Mouse (Mus musculus) midbrain, embryonic 12.5 days (tissue): ENCODE measurements around the gene Pdyn. TPM values are rescaled to one million over a fixed set of nuclear protein-coding genes. Genes with fewer than 3 reads are reported as not detected.

ENCODE experiments used
- ATAC-seq: fragments of 200-750 bp; cut with Nextera tagmentation; 2 replicates; pipeline ENCODE4 v1.8.0; 2017; ENCODE audit warnings: low read depth, moderate TSS enrichment, moderate library complexity; ENCODE audit not compliant: low FRiP score
- H3K27ac ChIP-seq: fragments of 300-500 bp; sonication (generic); replicated peaks from 2 replicates; pipeline ENCODE4 v1.5.1; 2016; ENCODE audit warnings: mild to moderate bottlenecking
- H3K27me3 ChIP-seq: fragments of 300-500 bp; sonication (generic); 2 replicates; pipeline ENCODE4 v1.6.1; 2016; ENCODE audit warnings: mild to moderate bottlenecking
- H3K36me3 ChIP-seq: fragments of 300-500 bp; sonication (generic); 2 replicates; pipeline ENCODE4 v1.6.1; 2016
- H3K4me1 ChIP-seq: fragments of 300-500 bp; sonication (generic); 2 replicates; pipeline ENCODE4 v1.6.1; 2016
- H3K4me2 ChIP-seq: fragments of 300-500 bp; sonication (generic); replicated peaks from 2 replicates; pipeline ENCODE4 v1.6.1; 2016; ENCODE audit warnings: mild to moderate bottlenecking, moderate library complexity
- H3K4me3 ChIP-seq: fragments of 300-500 bp; sonication (generic); 2 replicates; pipeline ENCODE4 v1.5.1; 2016; ENCODE audit warnings: mild to moderate bottlenecking
- H3K9ac ChIP-seq: fragments of 300-500 bp; sonication (generic); replicated peaks from 2 replicates; pipeline ENCODE4 v1.6.1; 2016; ENCODE audit warnings: mild to moderate bottlenecking, moderate library complexity
- H3K9me3 ChIP-seq: fragments of 300-500 bp; sonication (generic); 2 replicates; pipeline ENCODE4 v1.6.1; 2016; ENCODE audit warnings: mild to moderate bottlenecking
- WGBS: fragments of 180-500 bp; shearing (Covaris S2); methylation state at CpG from one replicate; pipeline ENCODE4 v1.1.7; 2016; 5-methylcytosine and 5-hydroxymethylcytosine counted together
- polyA plus RNA-seq: library from polyadenylated mRNA; unstranded; fragments of >200 nt; fragmentation: Nextera tagmentation; extraction: Ambion mirVana; gene quantifications from 2 replicates; pipeline ENCODE4 v1.2.1, GENCODE M21; 2016

Pdyn gene
- polyA plus RNA-seq, 1 experiment from 2014 or later: 1.4 TPM

- H3K4me3 ChIP-seq: no peak overlapping the region
- H3K36me3 ChIP-seq: no peaks in the 10 kb centered on the region
- no peak overlapping the region for H3K9ac ChIP-seq
- no peaks in the 10 kb centered on the region for H3K4me1 ChIP-seq
- H3K4me2 ChIP-seq: no peak overlapping the region
- 78% methylated on average over 10 of the region's 10 CpGs for whole genome bisulfite sequencing
- no peaks in the 10 kb centered on the region; the same call in 1 of the 2 replicates for H3K27me3 ChIP-seq
- H3K27ac ChIP-seq: no peak overlapping the region
- no peaks in the 10 kb centered on the region for H3K9me3 ChIP-seq
- ATAC-seq: no peak
Observed at GRCm38 (mm10) chr2:129686908-129687307, 12.7 kb downstream of the Pdyn start.

DNA sequence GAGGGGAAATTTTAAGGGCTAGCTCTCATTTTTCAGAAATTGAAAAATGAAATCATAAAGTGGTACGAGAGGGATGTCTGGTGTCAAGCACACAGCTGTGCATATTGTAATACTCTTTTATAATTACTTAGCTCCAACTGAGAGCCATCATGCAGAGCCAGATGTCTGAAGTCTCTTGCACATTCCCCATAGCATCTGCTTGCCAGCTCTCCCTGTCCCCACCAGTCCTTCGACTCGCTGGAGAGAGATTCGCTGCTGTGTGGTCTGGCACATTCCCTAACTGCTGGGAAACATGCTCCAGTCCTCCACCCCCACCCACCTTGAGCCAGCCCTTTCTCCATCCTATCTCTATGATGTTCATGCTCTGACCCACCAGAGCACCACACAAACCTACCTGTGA lies 15.6 kb downstream of the Pdyn start:
- Histone ChIP-seq H3K4me3 (no peak overlapping the region), H3K4me2 (no peak overlapping the region), H3K4me1 (no peaks in the 10 kb centered on the region), H3K27ac (no peak overlapping the region), H3K27me3 (no peaks in the 10 kb centered on the region), H3K9ac (no peak overlapping the region), H3K36me3 (no peaks in the 10 kb centered on the region), H3K9me3 (no peaks in the 10 kb centered on the region)
- no peak for ATAC-seq
- 84% methylated on average over 4 of the region's 4 CpGs for WGBS

DNA sequence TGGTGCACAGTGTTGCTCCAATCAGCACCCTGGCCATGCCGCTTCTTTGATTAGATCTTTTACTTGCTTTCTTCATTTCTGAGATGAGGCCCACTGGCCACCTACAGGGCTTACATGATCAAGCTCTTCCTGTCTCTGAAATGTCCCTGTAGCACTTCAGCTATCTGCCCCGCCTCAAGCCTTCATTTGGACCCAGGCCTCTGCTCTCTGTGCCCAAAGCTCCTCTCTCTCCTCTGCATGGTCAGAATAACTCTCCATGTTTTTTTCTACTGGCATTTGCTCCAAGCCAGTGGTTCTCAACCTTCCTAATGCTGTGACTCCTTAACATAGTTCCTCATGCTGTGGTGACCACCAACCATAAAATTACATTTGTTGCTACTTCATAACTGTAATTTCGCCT lies 19.4 kb downstream of the Pdyn start:
- WGBS: 79% methylated on average over 3 of the region's 3 CpGs
- peaks cover 12% of the 10 kb centered on the region for H3K4me1 ChIP-seq
- no peaks in the 10 kb centered on the region for H3K9me3 ChIP-seq
- no peak overlapping the region for H3K4me2 ChIP-seq
- peaks cover 8% of the 10 kb centered on the region; the same call in 1 of the 2 replicates for H3K27me3 ChIP-seq
- H3K4me3 ChIP-seq: no peak overlapping the region
- H3K27ac ChIP-seq: no peak overlapping the region
- no peak overlapping the region for H3K9ac ChIP-seq
- no peaks in the 10 kb centered on the region for H3K36me3 ChIP-seq
- no peak for ATAC-seq

- WGBS: 91% methylated on average over 5 of the region's 5 CpGs
- Histone ChIP-seq H3K9ac (no peak overlapping the region), H3K36me3 (no peaks in the 10 kb centered on the region)
Observed at GRCm38 (mm10) chr2:129679066-129679465, 20.6 kb downstream of the Pdyn start.

DNA sequence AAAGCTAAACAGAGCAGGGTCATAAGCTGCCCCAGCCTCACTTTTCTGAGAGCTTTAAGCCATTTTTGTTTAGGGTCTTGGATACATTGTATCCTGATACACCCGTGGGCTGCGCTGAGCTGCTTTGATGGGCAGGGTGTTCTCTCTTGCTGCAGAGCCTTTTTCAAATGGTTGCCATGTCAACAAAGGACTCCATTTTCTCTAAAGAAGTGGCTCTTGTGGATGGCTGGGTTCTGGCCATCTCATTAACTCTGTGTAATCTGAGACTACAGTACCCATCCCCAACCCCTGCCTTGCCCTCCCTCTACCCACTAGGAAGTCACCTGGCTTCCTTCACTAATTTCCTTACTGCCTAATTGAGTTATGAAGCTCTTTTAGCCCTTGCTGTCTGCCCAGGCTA lies 22.0 kb downstream of the Pdyn start:
- peak; percentile 60; the same call in 1 of the 2 replicates for ATAC-seq
- Histone ChIP-seq H3K36me3 (no peaks in the 10 kb centered on the region), H3K27me3 (peaks cover 10% of the 10 kb centered on the region; the same call in 1 of the 2 replicates), H3K4me2 (no peak overlapping the region), H3K9me3 (no peaks in the 10 kb centered on the region), H3K4me1 (peaks cover 12% of the 10 kb centered on the region), H3K9ac (no peak overlapping the region), H3K27ac (no peak overlapping the region), H3K4me3 (no peak overlapping the region)
- 16% methylated on average over 2 of the region's 2 CpGs for WGBS

More at GRCm38 (mm10) chr2:129679066-129679465, 20.6 kb downstream of the Pdyn start:
- no peak for ATAC-seq
- Histone ChIP-seq H3K4me1 (peaks cover 12% of the 10 kb centered on the region), H3K27me3 (peaks cover 10% of the 10 kb centered on the region; the same call in 1 of the 2 replicates), H3K4me2 (no peak overlapping the region), H3K9me3 (no peaks in the 10 kb centered on the region), H3K27ac (no peak overlapping the region), H3K4me3 (no peak overlapping the region)

GRCm38 (mm10) chr2:129674935-129675634 lies 24.6 kb downstream of the Pdyn start:
- ATAC-seq: peak; percentile 49; the same call in 1 of the 2 replicates
- Histone ChIP-seq H3K4me2 (no peak overlapping the region), H3K4me3 (no peak overlapping the region), H3K9ac (no peak overlapping the region), H3K9me3 (no peaks in the 10 kb centered on the region), H3K27ac (no peak overlapping the region), H3K27me3 (peaks cover 10% of the 10 kb centered on the region), H3K36me3 (no peaks in the 10 kb centered on the region), H3K4me1 (peaks cover 12% of the 10 kb centered on the region)
- 39% methylated on average over 13 of the region's 13 CpGs for WGBS

DNA sequence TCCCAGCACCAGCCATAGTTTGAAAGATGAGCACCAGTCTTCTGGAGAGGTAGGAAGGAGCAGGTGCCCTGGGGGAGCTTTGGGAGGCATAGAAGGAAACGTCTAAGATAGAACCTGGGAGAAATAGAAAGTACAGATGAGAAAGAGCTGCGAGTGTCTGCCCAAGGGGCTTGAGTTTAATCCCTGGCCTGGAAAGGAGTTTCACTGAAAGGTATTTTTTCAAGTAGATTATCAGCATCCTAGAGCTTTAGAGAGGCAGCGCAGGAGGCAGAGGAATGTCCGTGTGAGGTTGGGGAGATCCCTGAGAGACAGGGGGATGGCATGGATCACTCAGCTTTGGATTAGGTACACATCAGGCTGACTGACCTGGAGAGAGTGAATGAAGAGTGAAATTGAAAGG lies 27.7 kb downstream of the Pdyn start:
- Histone ChIP-seq H3K36me3 (no peaks in the 10 kb centered on the region), H3K4me3 (no peak overlapping the region), H3K4me2 (no peak overlapping the region), H3K27me3 (peaks cover 10% of the 10 kb centered on the region), H3K4me1 (no peaks in the 10 kb centered on the region), H3K9ac (no peak overlapping the region), H3K27ac (no peak overlapping the region), H3K9me3 (no peaks in the 10 kb centered on the region)
- WGBS: 71% methylated on average over 4 of the region's 4 CpGs
- ATAC-seq: no peak

- WGBS: 76% methylated on average over 4 of the region's 4 CpGs
Observed at GRCm38 (mm10) chr2:129662484-129662883, 37.2 kb downstream of the Pdyn start.

GRCm38 (mm10) chr2:129660020-129660419 lies 39.6 kb downstream of the Pdyn start:
- Histone ChIP-seq H3K27me3 (no peaks in the 10 kb centered on the region), H3K9me3 (no peaks in the 10 kb centered on the region), H3K4me3 (no peak overlapping the region), H3K36me3 (no peaks in the 10 kb centered on the region), H3K9ac (no peak overlapping the region), H3K4me1 (no peaks in the 10 kb centered on the region), H3K27ac (no peak overlapping the region), H3K4me2 (no peak overlapping the region)
- WGBS: 72% methylated on average over 6 of the region's 6 CpGs
- ATAC-seq: no peak

More at GRCm38 (mm10) chr2:129662484-129662883, 37.2 kb downstream of the Pdyn start:
- no peak for ATAC-seq
- Histone ChIP-seq H3K27ac (no peak overlapping the region), H3K36me3 (no peaks in the 10 kb centered on the region), H3K4me1 (no peaks in the 10 kb centered on the region), H3K4me3 (no peak overlapping the region), H3K4me2 (no peak overlapping the region), H3K9me3 (no peaks in the 10 kb centered on the region), H3K27me3 (no peaks in the 10 kb centered on the region), H3K9ac (no peak overlapping the region)

- H3K4me1 ChIP-seq: no peaks in the 10 kb centered on the region
- H3K36me3 ChIP-seq: no peaks in the 10 kb centered on the region
- no peak overlapping the region for H3K4me3 ChIP-seq
- no peak overlapping the region for H3K4me2 ChIP-seq
- ATAC-seq: no peak
- no peaks in the 10 kb centered on the region for H3K9me3 ChIP-seq
- 88% methylated on average over 4 of the region's 4 CpGs for WGBS
- no peaks in the 10 kb centered on the region for H3K27me3 ChIP-seq
- no peak overlapping the region for H3K9ac ChIP-seq
- H3K27ac ChIP-seq: no peak overlapping the region
Observed at GRCm38 (mm10) chr2:129658796-129659195, 40.8 kb downstream of the Pdyn start.

DNA sequence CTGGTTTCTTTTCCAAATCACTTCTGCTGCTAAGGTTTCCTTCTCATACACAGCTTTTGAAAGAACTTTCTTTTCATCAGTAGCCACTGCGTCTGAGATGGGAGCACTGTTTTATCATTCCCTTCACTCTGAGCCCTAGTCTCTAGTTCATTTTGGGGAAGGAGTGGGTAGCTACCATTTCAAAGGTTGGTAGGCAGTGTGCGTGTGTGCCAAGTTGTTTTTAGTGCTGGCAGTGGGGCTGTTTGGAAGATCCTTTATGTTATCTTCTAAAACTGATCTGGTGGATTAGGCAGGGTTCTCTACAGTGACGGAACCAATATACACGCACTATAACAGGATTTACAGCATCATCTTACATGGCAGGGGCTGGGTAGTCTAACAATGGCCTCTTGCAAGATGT lies 44.6 kb downstream of the Pdyn start:
- Histone ChIP-seq H3K4me1 (no peaks in the 10 kb centered on the region), H3K9me3 (no peaks in the 10 kb centered on the region), H3K27ac (no peak overlapping the region), H3K9ac (no peak overlapping the region), H3K27me3 (no peaks in the 10 kb centered on the region), H3K4me2 (no peak overlapping the region), H3K4me3 (no peak overlapping the region), H3K36me3 (no peaks in the 10 kb centered on the region)
- no peak for ATAC-seq
- WGBS: 90% methylated on average over 4 of the region's 4 CpGs

- Histone ChIP-seq H3K4me1 (no peaks in the 10 kb centered on the region), H3K27ac (no peak overlapping the region), H3K9ac (no peak overlapping the region), H3K4me2 (no peak overlapping the region), H3K9me3 (no peaks in the 10 kb centered on the region), H3K4me3 (no peak overlapping the region), H3K36me3 (no peaks in the 10 kb centered on the region), H3K27me3 (no peaks in the 10 kb centered on the region)
- ATAC-seq: no peak
- WGBS: 90% methylated on average over 4 of the region's 4 CpGs
Observed at GRCm38 (mm10) chr2:129654233-129654950, 45.3 kb downstream of the Pdyn start.
